Mouse (Mus musculus) stomach, embryonic 14.5 days (tissue): Measurements from ENCODE around the gene Actbl2. TPM values are rescaled to one million over a fixed set of nuclear protein-coding genes. Genes with fewer than 3 reads are reported as not detected.

Experiments
- ATAC-seq: fragments of 200-750 bp; cut with Nextera tagmentation; 2 replicates; pipeline ENCODE4 v1.8.0; 2017; ENCODE audit warnings: low read depth, moderate TSS enrichment; ENCODE audit not compliant: insufficient number of reproducible peaks, insufficient read depth, low FRiP score
- H3K27ac ChIP-seq: fragments of 300-500 bp; sonication (generic); 2 replicates; pipeline ENCODE4 v1.5.1; 2014; ENCODE audit warnings: mild to moderate bottlenecking, low read length, moderate library complexity, mixed read lengths
- H3K27me3 ChIP-seq: fragments of 300-500 bp; sonication (generic); 2 replicates; pipeline ENCODE4 v1.6.1; 2014; ENCODE audit warnings: low read length, control low read depth, mixed read lengths; ENCODE audit not compliant: control insufficient read depth, insufficient read depth
- H3K36me3 ChIP-seq: fragments of 300-500 bp; sonication (generic); 2 replicates; pipeline ENCODE4 v1.6.1; 2014; ENCODE audit warnings: mild to moderate bottlenecking, control low read depth, low read length, moderate library complexity, mixed read lengths; ENCODE audit not compliant: control insufficient read depth, insufficient read depth
- H3K4me1 ChIP-seq: fragments of 300-500 bp; sonication (generic); 2 replicates; pipeline ENCODE4 v1.6.1; 2014; ENCODE audit warnings: low read length, control low read depth, mixed read lengths; ENCODE audit not compliant: control insufficient read depth, insufficient read depth
- H3K4me2 ChIP-seq: fragments of 300-500 bp; sonication (generic); replicated peaks from 2 replicates; pipeline ENCODE4 v1.6.1; 2014; ENCODE audit warnings: low read depth, low read length, control low read depth
- H3K4me3 ChIP-seq: fragments of 300-500 bp; sonication (generic); 2 replicates; pipeline ENCODE4 v1.5.1; 2014; ENCODE audit warnings: low read depth, low read length, control low read depth
- H3K9ac ChIP-seq: fragments of 300-500 bp; sonication (generic); replicated peaks from 2 replicates; pipeline ENCODE4 v1.6.1; 2014; ENCODE audit warnings: low read depth, mild to moderate bottlenecking, control low read depth, low read length, moderate library complexity, mixed read lengths
- H3K9me3 ChIP-seq: fragments of 300-500 bp; sonication (generic); 2 replicates; pipeline ENCODE4 v1.6.1; 2016; ENCODE audit warnings: low read depth, low read length, control low read depth; ENCODE audit not compliant: control insufficient read depth
- WGBS: fragments of 180-500 bp; shearing (Covaris S2); extraction: QIAGEN DNeasy Blood & Tissue Kit; methylation state at CpG from one replicate; pipeline ENCODE4 v1.1.7; 2014; 5-methylcytosine and 5-hydroxymethylcytosine counted together
- polyA plus RNA-seq: library from polyadenylated mRNA; unstranded; fragments of >200 nt; fragmentation: Nextera tagmentation; extraction: Ambion mirVana; gene quantifications from 2 replicates; pipeline ENCODE4 v1.2.1, GENCODE M21; 2014

Actbl2 gene
- polyA plus RNA-seq, 1 experiment from 2014 or later: not detected

GRCm38 (mm10) chr13:111300846-111301245 is 46.0 kb downstream of the Actbl2 start:
- Histone ChIP-seq H3K4me3 (no peak overlapping the region), H3K27ac (no peak overlapping the region), H3K9ac (no peak overlapping the region), H3K36me3 (no peaks in the 10 kb centered on the region), H3K27me3 (no peaks in the 10 kb centered on the region), H3K4me1 (no peaks in the 10 kb centered on the region), H3K9me3 (no peaks in the 10 kb centered on the region), H3K4me2 (no peak overlapping the region)
- ATAC-seq: no peak
- 91% methylated on average over 3 of the region's 3 CpGs for WGBS

- H3K9me3 ChIP-seq: no peaks in the 10 kb centered on the region
- H3K4me3 ChIP-seq: no peak overlapping the region
Measured at GRCm38 (mm10) chr13:111301431-111301830, 46.6 kb downstream of the Actbl2 start.

GRCm38 (mm10) chr13:111304194-111304593 is 49.4 kb downstream of the Actbl2 start:
- WGBS: 81% methylated on average over 2 of the region's 2 CpGs
- no peak overlapping the region for H3K9ac ChIP-seq

More at GRCm38 (mm10) chr13:111301431-111301830, 46.6 kb downstream of the Actbl2 start:
- WGBS: 40% methylated on average over 2 of the region's 2 CpGs
- Histone ChIP-seq H3K27me3 (no peaks in the 10 kb centered on the region), H3K9ac (no peak overlapping the region), H3K4me2 (no peak overlapping the region), H3K36me3 (no peaks in the 10 kb centered on the region), H3K27ac (no peak overlapping the region), H3K4me1 (no peaks in the 10 kb centered on the region)
- ATAC-seq: no peak

GRCm38 (mm10) chr13:111304736-111305135 is 49.9 kb downstream of the Actbl2 start:
- Histone ChIP-seq H3K4me2 (no peak overlapping the region), H3K36me3 (no peaks in the 10 kb centered on the region), H3K27ac (no peak overlapping the region), H3K9ac (no peak overlapping the region), H3K9me3 (no peaks in the 10 kb centered on the region), H3K4me3 (no peak overlapping the region), H3K4me1 (no peaks in the 10 kb centered on the region), H3K27me3 (no peaks in the 10 kb centered on the region)
- 83% methylated on average over 5 of the region's 5 CpGs for WGBS
- no peak for ATAC-seq

More at GRCm38 (mm10) chr13:111304194-111304593, 49.4 kb downstream of the Actbl2 start:
- Histone ChIP-seq H3K9me3 (no peaks in the 10 kb centered on the region), H3K36me3 (no peaks in the 10 kb centered on the region), H3K27me3 (no peaks in the 10 kb centered on the region), H3K4me2 (no peak overlapping the region), H3K4me3 (no peak overlapping the region), H3K4me1 (no peaks in the 10 kb centered on the region), H3K27ac (no peak overlapping the region)
- ATAC-seq: no peak

Other genes starting within 250 kb of the Actbl2 start
- 82.0 and 89.2 TPM in 2 replicates for gene Gpbp1, start 235.1 kb downstream of the Actbl2 start, polyA plus RNA-seq